Mouse (Mus musculus): Measurements from ENCODE around the gene Fsd2. TPM values are rescaled to one million over a fixed set of nuclear protein-coding genes. Genes with fewer than 3 reads are reported as not detected.

Fsd2 gene
- polyA plus RNA-seq, 1 experiment from 2014 or later: 0.29 TPM

DNA sequence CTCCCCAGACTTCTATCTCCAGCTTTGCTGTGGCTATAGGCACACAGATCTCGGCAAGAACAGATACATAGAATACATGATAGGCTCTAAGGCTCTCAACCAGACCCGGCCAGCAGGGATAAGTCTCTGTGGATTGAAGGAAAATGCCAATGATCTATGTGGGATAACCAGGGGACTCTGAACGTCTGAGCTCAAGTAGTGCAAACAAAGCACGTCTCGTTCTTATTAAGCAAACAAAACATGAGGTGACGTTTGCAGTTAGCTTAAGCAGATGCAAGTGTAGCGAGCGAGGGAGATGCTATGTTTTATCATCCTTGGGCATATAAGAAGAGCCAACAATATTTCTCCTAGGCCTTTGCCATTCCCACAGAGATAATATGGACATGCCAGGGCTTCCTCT is 23.8 kb downstream of the Fsd2 start:
- H3K4me3 ChIP-seq (ENCODE audit: low read depth, low read length): no peak overlapping the region
- no peak overlapping the region for H3K4me2 ChIP-seq (replicated peaks; ENCODE audit: low read depth, low read length)
- H3K9ac ChIP-seq (ENCODE audit: low read depth, low read length): no peak overlapping the region
- no peaks in the 10 kb centered on the region for H3K27me3 ChIP-seq (ENCODE audit: control insufficient read depth, insufficient read depth, low read length)
- no peaks in the 10 kb centered on the region for H3K9me3 ChIP-seq (ENCODE audit: control insufficient read depth, low read length)
- ATAC-seq (ENCODE audit: low FRiP score): no peak
- WGBS: 86% methylated on average over 8 of the region's 8 CpGs
- H3K4me1 ChIP-seq (replicated peaks; ENCODE audit: control insufficient read depth, insufficient read depth, low read length): no peaks in the 10 kb centered on the region
- no peaks in the 10 kb centered on the region for H3K36me3 ChIP-seq (ENCODE audit: control insufficient read depth, insufficient read depth, low read length)
- no peak overlapping the region for H3K27ac ChIP-seq (ENCODE audit: low read depth, low read length)
- DNase-seq (ENCODE audit: low spot score): no peak

DNA sequence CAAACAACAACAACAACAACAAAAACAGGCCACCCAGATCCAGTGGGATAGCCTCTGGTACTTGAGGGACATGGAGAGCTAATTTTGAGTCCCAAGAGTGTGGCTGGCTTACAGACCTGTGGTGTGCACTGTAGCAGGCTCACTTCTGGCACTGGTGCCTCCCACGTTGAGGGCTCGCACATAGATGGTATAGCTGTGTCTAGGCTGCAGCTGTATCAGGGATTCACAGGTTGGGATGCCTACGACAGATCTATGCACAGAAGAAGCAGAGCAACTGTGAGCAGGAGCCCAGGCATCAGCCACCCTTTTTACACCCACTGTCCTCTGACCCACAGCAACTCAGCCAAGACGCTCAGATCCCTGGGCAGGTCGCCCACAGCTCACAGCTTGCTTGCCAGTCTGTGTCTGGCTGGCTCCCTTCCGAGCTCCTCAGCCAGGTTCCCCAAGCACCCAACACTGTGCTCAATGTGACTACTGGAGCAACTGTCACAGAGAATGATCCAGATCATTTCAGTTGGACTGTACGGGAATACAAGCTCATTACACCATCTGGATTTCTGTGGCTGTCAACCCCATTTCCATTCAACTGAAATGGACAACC is 24.7 kb downstream of the Fsd2 start:
- Histone ChIP-seq H3K27ac (ENCODE audit: low read depth, low read length) (no peak overlapping the region), H3K27me3 (ENCODE audit: control insufficient read depth, insufficient read depth, low read length) (no peaks in the 10 kb centered on the region), H3K9ac (ENCODE audit: low read depth, low read length) (no peak overlapping the region), H3K4me3 (ENCODE audit: low read depth, low read length) (no peak overlapping the region), H3K36me3 (ENCODE audit: control insufficient read depth, insufficient read depth, low read length) (no peaks in the 10 kb centered on the region), H3K9me3 (ENCODE audit: control insufficient read depth, low read length) (no peaks in the 10 kb centered on the region), H3K4me2 (replicated peaks; ENCODE audit: low read depth, low read length) (no peak overlapping the region), H3K4me1 (replicated peaks; ENCODE audit: control insufficient read depth, insufficient read depth, low read length) (no peaks in the 10 kb centered on the region)
- 88% methylated on average over 7 of the region's 7 CpGs for WGBS
- DNase-seq (ENCODE audit: low spot score): no peak
- no peak for ATAC-seq (ENCODE audit: low FRiP score)

DNA sequence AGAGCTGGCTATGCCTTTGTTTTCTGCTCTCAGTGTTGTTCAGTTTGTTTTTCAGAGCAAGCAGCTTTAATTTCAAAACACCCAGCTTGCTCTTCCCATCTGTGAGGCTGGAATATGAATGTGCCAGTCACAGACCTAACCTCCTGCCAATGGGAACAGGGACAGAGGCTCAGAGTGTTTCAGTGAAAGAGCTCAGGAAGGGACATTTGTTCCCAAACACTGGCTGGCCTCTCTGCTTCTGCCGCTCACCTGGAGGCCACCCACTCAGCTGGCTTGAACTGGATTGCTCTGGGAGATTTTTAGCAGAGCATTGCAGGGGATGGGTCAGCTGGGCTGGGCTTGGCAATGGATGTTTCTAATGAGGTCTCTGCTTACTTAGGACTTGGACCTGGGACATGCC is 25.7 kb downstream of the Fsd2 start:
- Histone ChIP-seq H3K4me2 (replicated peaks; ENCODE audit: low read depth, low read length) (no peak overlapping the region), H3K4me3 (ENCODE audit: low read depth, low read length) (no peak overlapping the region), H3K9me3 (ENCODE audit: control insufficient read depth, low read length) (no peaks in the 10 kb centered on the region), H3K9ac (ENCODE audit: low read depth, low read length) (no peak overlapping the region), H3K27me3 (ENCODE audit: control insufficient read depth, insufficient read depth, low read length) (no peaks in the 10 kb centered on the region), H3K4me1 (replicated peaks; ENCODE audit: control insufficient read depth, insufficient read depth, low read length) (no peaks in the 10 kb centered on the region), H3K36me3 (ENCODE audit: control insufficient read depth, insufficient read depth, low read length) (no peaks in the 10 kb centered on the region), H3K27ac (ENCODE audit: low read depth, low read length) (no peak overlapping the region)
- 95% methylated on average over 1 of the region's 1 CpGs for WGBS
- DNase-seq (ENCODE audit: low spot score) (no peak), ATAC-seq (ENCODE audit: low FRiP score) (no peak)

DNA sequence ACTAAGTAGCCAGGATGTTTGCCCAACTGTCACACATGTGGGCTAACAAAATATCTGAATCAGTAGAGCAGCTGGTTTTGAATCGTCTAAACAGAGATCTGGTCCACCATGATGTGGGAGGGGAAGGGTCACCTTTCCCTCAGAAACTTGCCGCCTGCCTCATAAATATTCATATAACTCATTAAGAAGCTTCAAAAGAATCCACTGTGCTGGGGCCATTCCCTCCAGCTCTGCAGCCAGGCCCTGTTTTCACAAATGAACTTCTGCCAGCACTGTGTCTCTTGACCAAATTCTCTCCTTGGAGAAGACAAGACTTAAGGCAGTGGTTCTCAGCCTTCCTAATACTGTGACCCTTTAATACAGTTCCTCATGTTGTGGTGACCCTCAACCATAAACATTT is 27.2 kb downstream of the Fsd2 start:
- Histone ChIP-seq H3K4me1 (replicated peaks; ENCODE audit: control insufficient read depth, insufficient read depth, low read length) (no peaks in the 10 kb centered on the region), H3K27me3 (ENCODE audit: control insufficient read depth, insufficient read depth, low read length) (no peaks in the 10 kb centered on the region), H3K4me2 (replicated peaks; ENCODE audit: low read depth, low read length) (no peak overlapping the region), H3K9ac (ENCODE audit: low read depth, low read length) (no peak overlapping the region), H3K27ac (ENCODE audit: low read depth, low read length) (no peak overlapping the region), H3K4me3 (ENCODE audit: low read depth, low read length) (no peak overlapping the region), H3K36me3 (ENCODE audit: control insufficient read depth, insufficient read depth, low read length) (no peaks in the 10 kb centered on the region), H3K9me3 (ENCODE audit: control insufficient read depth, low read length) (no peaks in the 10 kb centered on the region)
- DNase-seq (ENCODE audit: low spot score) (no peak), ATAC-seq (ENCODE audit: low FRiP score) (no peak)
- 17% methylated on average over 2 of the region's 2 CpGs for WGBS

DNA sequence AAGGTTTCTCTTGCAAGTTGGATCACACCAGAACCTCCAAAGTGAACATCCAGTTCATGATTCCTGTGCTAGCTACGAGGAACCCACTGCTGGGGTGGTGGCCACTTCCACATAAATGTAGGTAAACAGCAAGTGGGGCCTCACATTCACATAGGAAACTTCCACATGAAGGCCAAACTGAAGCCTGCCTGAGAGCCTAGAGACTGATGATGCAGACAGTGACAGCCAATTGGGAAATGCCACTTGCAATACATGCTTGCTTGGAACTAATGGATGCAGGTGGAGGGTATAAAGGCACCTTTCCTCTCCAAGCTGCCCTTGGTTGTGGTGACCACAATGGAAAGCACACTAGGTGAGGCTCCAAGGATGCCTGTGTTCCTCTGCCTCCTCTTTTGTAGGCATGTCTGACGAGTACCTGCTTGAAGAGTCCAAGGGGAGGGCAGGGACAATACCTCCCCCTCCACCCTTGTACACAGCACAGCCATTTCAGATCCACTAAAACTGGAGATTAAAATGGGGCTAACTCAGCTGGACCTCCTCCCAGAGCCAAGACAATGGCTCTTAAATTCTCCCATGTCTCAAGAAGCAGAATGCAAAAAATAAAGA is 28.6 kb downstream of the Fsd2 start:
- ATAC-seq (ENCODE audit: low FRiP score) (no peak), DNase-seq (ENCODE audit: low spot score) (no peak)
- H3K4me2 ChIP-seq (replicated peaks; ENCODE audit: low read depth, low read length): no peak overlapping the region
- H3K9me3 ChIP-seq (ENCODE audit: control insufficient read depth, low read length): no peaks in the 10 kb centered on the region
- H3K4me1 ChIP-seq (replicated peaks; ENCODE audit: control insufficient read depth, insufficient read depth, low read length): no peaks in the 10 kb centered on the region
- peaks cover 8% of the 10 kb centered on the region; the same call in 1 of the 2 replicates for H3K36me3 ChIP-seq (ENCODE audit: control insufficient read depth, insufficient read depth, low read length)
- H3K27ac ChIP-seq (ENCODE audit: low read depth, low read length): no peak overlapping the region
- no peak overlapping the region for H3K9ac ChIP-seq (ENCODE audit: low read depth, low read length)
- no peak overlapping the region for H3K4me3 ChIP-seq (ENCODE audit: low read depth, low read length)
- WGBS: 66% methylated on average over 2 of the region's 2 CpGs
- no peaks in the 10 kb centered on the region for H3K27me3 ChIP-seq (ENCODE audit: control insufficient read depth, insufficient read depth, low read length)

DNA sequence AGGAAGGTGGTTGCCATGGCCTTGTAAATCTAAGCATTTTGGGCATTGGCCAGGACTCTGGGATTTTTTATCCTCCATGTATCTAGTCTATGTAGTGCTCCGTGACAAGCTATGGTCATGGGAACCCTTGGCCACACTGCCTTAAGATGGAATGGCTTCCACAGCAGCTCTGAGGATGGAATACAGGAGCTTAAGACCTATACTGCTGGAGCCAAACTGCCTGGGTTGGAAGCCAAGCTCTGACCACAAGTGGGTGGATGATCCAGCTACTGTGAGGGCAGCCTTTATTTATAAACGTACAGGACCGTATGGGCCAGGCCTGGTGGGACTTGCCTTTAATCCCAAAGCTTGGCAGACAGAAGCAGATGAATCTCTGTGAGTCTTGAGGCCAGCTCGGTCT is 30.3 kb downstream of the Fsd2 start:
- no peak for DNase-seq (ENCODE audit: low spot score)
- Histone ChIP-seq H3K4me3 (ENCODE audit: low read depth, low read length) (no peak overlapping the region), H3K27me3 (ENCODE audit: control insufficient read depth, insufficient read depth, low read length) (no peaks in the 10 kb centered on the region), H3K27ac (ENCODE audit: low read depth, low read length) (no peak overlapping the region), H3K4me1 (replicated peaks; ENCODE audit: control insufficient read depth, insufficient read depth, low read length) (no peaks in the 10 kb centered on the region), H3K4me2 (replicated peaks; ENCODE audit: low read depth, low read length) (no peak overlapping the region), H3K9ac (ENCODE audit: low read depth, low read length) (no peak overlapping the region), H3K9me3 (ENCODE audit: control insufficient read depth, low read length) (no peaks in the 10 kb centered on the region), H3K36me3 (ENCODE audit: control insufficient read depth, insufficient read depth, low read length) (peaks cover 8% of the 10 kb centered on the region; the same call in 1 of the 2 replicates)
- no peak for ATAC-seq (ENCODE audit: low FRiP score)
- WGBS: 95% methylated on average over 4 of the region's 4 CpGs

DNA sequence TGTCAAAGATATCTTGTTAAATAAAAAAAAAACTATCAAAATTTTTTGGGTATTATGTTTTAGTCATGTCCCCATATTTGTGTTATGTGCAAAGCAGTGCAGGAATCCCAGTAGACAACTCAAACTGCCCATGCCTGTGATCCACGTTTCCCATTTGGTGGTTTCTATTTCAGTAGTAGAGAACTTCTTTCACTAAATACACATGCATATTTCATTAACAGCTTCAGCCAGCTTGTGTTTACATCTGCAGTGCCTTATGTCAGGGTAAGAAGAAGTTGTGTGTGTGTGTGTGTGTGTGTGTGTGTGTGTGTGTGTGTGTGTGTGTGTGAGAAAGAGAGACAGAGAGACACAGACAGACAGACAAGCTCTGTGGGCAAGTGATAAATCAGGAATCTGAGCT is 35.3 kb downstream of the Fsd2 start:
- H3K27me3 ChIP-seq (ENCODE audit: control insufficient read depth, insufficient read depth, low read length): no peaks in the 10 kb centered on the region
- H3K4me2 ChIP-seq (replicated peaks; ENCODE audit: low read depth, low read length): no peak overlapping the region
- 87% methylated on average over 1 of the region's 1 CpGs for WGBS
- H3K4me3 ChIP-seq (ENCODE audit: low read depth, low read length): no peak overlapping the region
- H3K4me1 ChIP-seq (replicated peaks; ENCODE audit: control insufficient read depth, insufficient read depth, low read length): no peaks in the 10 kb centered on the region
- no peak overlapping the region for H3K27ac ChIP-seq (ENCODE audit: low read depth, low read length)
- no peaks in the 10 kb centered on the region for H3K9me3 ChIP-seq (ENCODE audit: control insufficient read depth, low read length)
- peaks cover 8% of the 10 kb centered on the region; the same call in 1 of the 2 replicates for H3K36me3 ChIP-seq (ENCODE audit: control insufficient read depth, insufficient read depth, low read length)
- DNase-seq (ENCODE audit: low spot score) (no peak), ATAC-seq (ENCODE audit: low FRiP score) (no peak)
- no peak overlapping the region for H3K9ac ChIP-seq (ENCODE audit: low read depth, low read length)

DNA sequence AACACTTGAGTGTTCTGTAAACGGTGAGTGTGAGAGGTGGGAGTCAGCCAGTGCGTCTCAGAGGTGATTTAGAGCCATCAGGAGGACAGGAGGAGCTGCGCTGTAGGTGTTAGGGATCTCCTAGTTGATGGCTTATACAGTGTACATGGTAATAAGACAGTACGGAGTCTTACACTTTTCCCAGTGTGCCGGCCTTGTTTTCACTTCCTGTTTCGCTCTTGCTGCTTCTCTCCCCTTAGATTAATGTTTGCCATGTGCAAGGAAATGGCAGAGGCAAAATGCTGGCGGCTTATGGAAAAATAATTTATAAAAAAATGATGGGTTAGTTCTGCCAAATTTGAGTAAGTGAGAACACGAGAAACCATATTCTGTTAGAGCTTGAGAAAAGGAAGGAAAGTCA is 37.8 kb downstream of the Fsd2 start:
- Histone ChIP-seq H3K9me3 (ENCODE audit: control insufficient read depth, low read length) (no peaks in the 10 kb centered on the region), H3K27me3 (ENCODE audit: control insufficient read depth, insufficient read depth, low read length) (no peaks in the 10 kb centered on the region), H3K9ac (ENCODE audit: low read depth, low read length) (no peak overlapping the region), H3K4me2 (replicated peaks; ENCODE audit: low read depth, low read length) (no peak overlapping the region), H3K4me3 (ENCODE audit: low read depth, low read length) (no peak overlapping the region), H3K4me1 (replicated peaks; ENCODE audit: control insufficient read depth, insufficient read depth, low read length) (no peaks in the 10 kb centered on the region), H3K36me3 (ENCODE audit: control insufficient read depth, insufficient read depth, low read length) (peaks cover 6% of the 10 kb centered on the region; the same call in 1 of the 2 replicates), H3K27ac (ENCODE audit: low read depth, low read length) (no peak overlapping the region)
- WGBS: 96% methylated on average over 8 of the region's 8 CpGs
- no peak for DNase-seq (ENCODE audit: low spot score)
- no peak for ATAC-seq (ENCODE audit: low FRiP score)

DNA sequence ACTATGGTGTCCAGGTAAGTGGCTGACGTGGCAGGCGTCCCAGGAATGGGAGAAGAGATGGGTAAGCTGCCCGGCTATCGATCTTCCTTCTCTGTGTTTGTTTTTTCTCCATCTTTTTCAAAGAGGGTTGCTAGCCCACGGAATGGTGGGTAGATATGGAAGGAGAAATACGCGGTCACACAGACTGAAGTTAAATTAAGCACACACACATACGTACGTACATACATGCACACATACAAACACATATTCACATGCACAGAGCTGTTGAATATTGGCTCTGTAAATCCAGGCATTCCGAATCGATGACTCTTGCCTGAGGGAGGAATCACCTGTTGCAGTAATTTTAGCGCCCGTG is 43.1 kb downstream of the Fsd2 start:
- 19% methylated on average over 13 of the region's 13 CpGs for WGBS
- Histone ChIP-seq H3K4me2 (replicated peaks; ENCODE audit: low read depth, low read length) (peak overlapping the region; percentile 75), H3K27ac (ENCODE audit: low read depth, low read length) (peak overlapping the region; percentile 86; the same call in 1 of the 2 replicates), H3K9ac (ENCODE audit: low read depth, low read length) (peak overlapping the region; percentile 84), H3K27me3 (ENCODE audit: control insufficient read depth, insufficient read depth, low read length) (no peaks in the 10 kb centered on the region; the same call in 1 of the 2 replicates), H3K4me3 (ENCODE audit: low read depth, low read length) (peak overlapping the region; percentile 65), H3K4me1 (replicated peaks; ENCODE audit: control insufficient read depth, insufficient read depth, low read length) (no peaks in the 10 kb centered on the region), H3K9me3 (ENCODE audit: control insufficient read depth, low read length) (no peaks in the 10 kb centered on the region), H3K36me3 (ENCODE audit: control insufficient read depth, insufficient read depth, low read length) (no peaks in the 10 kb centered on the region)
- DNase-seq (ENCODE audit: low spot score) (no peak), ATAC-seq (ENCODE audit: low FRiP score) (no peak; the same call in 1 of the 2 replicates)
